Mouse (Mus musculus): Measurements from ENCODE around the gene Tube1. TPM values are rescaled to one million over a fixed set of nuclear protein-coding genes. Genes with fewer than 3 reads are reported as not detected.

The Tube1 gene
- total and polyA plus RNA-seq, 2 experiments, result 0.75 to 1.1 TPM

GRCm38 (mm10) chr10:39161406-39161805, 27.6 kb downstream of the Tube1 start:
- TF ChIP-seq POLR2A (IDR thresholded peaks at IDR 0.05; ENCODE audit: extremely low read depth, insufficient read depth, low read length), result no peak
- no peak for TF ChIP-seq CTCF (IDR thresholded peaks at IDR 0.05; ENCODE audit: low read depth, low read length)
- no peaks in the 10 kb centered on the region for H3K36me3 ChIP-seq (ENCODE audit: control insufficient read depth, insufficient read depth, low read length)
- no peak overlapping the region for H3K4me3 ChIP-seq (ENCODE audit: insufficient read depth, low read depth, low read length)
- DNase-seq (ENCODE audit: extremely low read depth, low read depth, low spot score), result no peak
- peaks cover 12% of the 10 kb centered on the region for H3K4me1 ChIP-seq (ENCODE audit: control insufficient read depth, insufficient read depth, low read length)
- no peak overlapping the region for H3K9ac ChIP-seq (ENCODE audit: low read depth, low read length)
- H3K79me2 ChIP-seq (ENCODE audit: control insufficient read depth, insufficient read depth, low read length), result no peaks in the 10 kb centered on the region
- WGBS, result 97% methylated on average over 1 of the region's 1 CpGs
- H3K27me3 ChIP-seq (ENCODE audit: control insufficient read depth, insufficient read depth, low read length), result no peaks in the 10 kb centered on the region
- no peak overlapping the region for H3K27ac ChIP-seq (replicated peaks; ENCODE audit: insufficient read depth, low read depth, low read length)

- 17% methylated on average over 18 of the region's 18 CpGs for WGBS
- Histone ChIP-seq H3K36me3 (ENCODE audit: control insufficient read depth, insufficient read depth, low read length) (no peaks in the 10 kb centered on the region), H3K27ac (replicated peaks; ENCODE audit: insufficient read depth, low read depth, low read length) (no peak overlapping the region), H3K79me2 (ENCODE audit: control insufficient read depth, insufficient read depth, low read length) (no peaks in the 10 kb centered on the region), H3K4me1 (ENCODE audit: control insufficient read depth, insufficient read depth, low read length) (peaks cover 17% of the 10 kb centered on the region), H3K4me3 (ENCODE audit: insufficient read depth, low read depth, low read length) (peak overlapping the region; percentile 17; the same call in 1 of the 2 replicates), H3K27me3 (ENCODE audit: control insufficient read depth, insufficient read depth, low read length) (no peaks in the 10 kb centered on the region), H3K9ac (ENCODE audit: low read depth, low read length) (no peak overlapping the region)
- peak; percentile 43 for DNase-seq (ENCODE audit: extremely low read depth, low read depth, low spot score)
- TF ChIP-seq POLR2A (IDR thresholded peaks at IDR 0.05; ENCODE audit: extremely low read depth, insufficient read depth, low read length) (no peak), CTCF (IDR thresholded peaks at IDR 0.05; ENCODE audit: low read depth, low read length) (no peak)
Observed at GRCm38 (mm10) chr10:39162666-39163484, 29.1 kb downstream of the Tube1 start.

DNA sequence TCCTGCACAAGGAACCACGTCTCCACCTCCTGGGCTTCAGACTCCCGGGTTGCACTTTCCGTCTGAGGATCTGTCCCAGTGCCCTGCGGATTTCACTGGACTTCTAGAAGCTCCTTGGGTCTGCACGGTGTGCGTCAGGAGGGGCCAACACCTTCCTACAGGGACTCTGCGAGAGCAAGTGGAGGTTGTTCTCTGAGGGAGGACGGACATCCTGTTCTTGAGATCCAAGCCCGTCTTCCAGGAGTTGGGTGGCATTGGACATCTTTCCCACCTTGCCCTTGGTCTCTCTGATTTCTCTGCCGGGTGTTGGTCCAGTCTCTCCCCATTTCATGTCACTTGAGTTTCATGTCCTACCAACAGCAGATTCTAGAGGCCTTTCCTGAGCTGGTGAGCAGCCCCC, 29.9 kb downstream of the Tube1 start, which contains the start of gene Ccn6:
Gene Ccn6, minus strand, starts transcription at position 101 of the 400 bp plus-strand sequence.
- Histone ChIP-seq H3K36me3 (ENCODE audit: control insufficient read depth, insufficient read depth, low read length) (no peaks in the 10 kb centered on the region), H3K4me1 (ENCODE audit: control insufficient read depth, insufficient read depth, low read length) (peaks cover 17% of the 10 kb centered on the region), H3K9ac (ENCODE audit: low read depth, low read length) (no peak within 1 kb of the TSS), H3K27ac (replicated peaks; ENCODE audit: insufficient read depth, low read depth, low read length) (no peak within 1 kb of the TSS), H3K27me3 (ENCODE audit: control insufficient read depth, insufficient read depth, low read length) (no peaks in the 10 kb centered on the region), H3K79me2 (ENCODE audit: control insufficient read depth, insufficient read depth, low read length) (no peaks in the 10 kb centered on the region), H3K4me3 (ENCODE audit: insufficient read depth, low read depth, low read length) (peak within 1 kb of the TSS; percentile 17; the same call in 1 of the 2 replicates)
- WGBS, result 88% methylated on average over 10 of the region's 10 CpGs
- DNase-seq (ENCODE audit: extremely low read depth, low read depth, low spot score), result no peak
- TF ChIP-seq CTCF (IDR thresholded peaks at IDR 0.05; ENCODE audit: low read depth, low read length) (no peak), POLR2A (IDR thresholded peaks at IDR 0.05; ENCODE audit: extremely low read depth, insufficient read depth, low read length) (no peak)

DNA sequence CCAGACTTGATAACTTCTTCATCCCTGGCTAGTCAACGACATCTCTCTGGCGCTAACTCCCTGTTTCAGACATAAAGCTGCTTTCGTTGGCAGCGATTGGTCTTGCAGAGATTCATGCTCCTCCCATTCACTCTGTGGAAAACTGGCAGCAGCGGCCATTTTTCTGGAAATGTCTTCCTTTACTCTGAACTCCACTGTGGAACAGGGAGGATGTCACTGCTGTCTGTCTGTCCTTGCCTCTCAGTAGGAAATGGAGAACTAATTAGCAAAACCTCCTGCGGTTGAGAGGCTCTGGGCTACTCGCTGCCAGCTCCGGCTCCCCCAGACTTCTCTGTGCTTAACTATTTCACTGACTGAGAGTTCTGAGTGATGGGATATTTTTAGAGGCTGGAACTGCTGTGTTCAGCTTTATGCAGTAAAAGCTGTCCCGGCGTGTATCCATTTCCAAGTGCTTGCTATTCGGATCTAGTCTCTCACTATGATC, 31.9 kb downstream of the Tube1 start:
- peak; percentile 63 for DNase-seq (ENCODE audit: extremely low read depth, low read depth, low spot score)
- H3K4me3 ChIP-seq (ENCODE audit: insufficient read depth, low read depth, low read length), result no peak overlapping the region; the same call in 1 of the 2 replicates
- TF ChIP-seq POLR2A (IDR thresholded peaks at IDR 0.05; ENCODE audit: extremely low read depth, insufficient read depth, low read length) (no peak), CTCF (IDR thresholded peaks at IDR 0.05; ENCODE audit: low read depth, low read length) (no peak)
- H3K79me2 ChIP-seq (ENCODE audit: control insufficient read depth, insufficient read depth, low read length), result no peaks in the 10 kb centered on the region
- 25% methylated on average over 11 of the region's 11 CpGs for WGBS
- no peaks in the 10 kb centered on the region for H3K27me3 ChIP-seq (ENCODE audit: control insufficient read depth, insufficient read depth, low read length)
- H3K9ac ChIP-seq (ENCODE audit: low read depth, low read length), result peak overlapping the region; percentile 24; the same call in 1 of the 2 replicates
- H3K27ac ChIP-seq (replicated peaks; ENCODE audit: insufficient read depth, low read depth, low read length), result peak overlapping the region; percentile 95
- H3K4me1 ChIP-seq (ENCODE audit: control insufficient read depth, insufficient read depth, low read length), result peaks cover 17% of the 10 kb centered on the region
- no peaks in the 10 kb centered on the region for H3K36me3 ChIP-seq (ENCODE audit: control insufficient read depth, insufficient read depth, low read length)

DNA sequence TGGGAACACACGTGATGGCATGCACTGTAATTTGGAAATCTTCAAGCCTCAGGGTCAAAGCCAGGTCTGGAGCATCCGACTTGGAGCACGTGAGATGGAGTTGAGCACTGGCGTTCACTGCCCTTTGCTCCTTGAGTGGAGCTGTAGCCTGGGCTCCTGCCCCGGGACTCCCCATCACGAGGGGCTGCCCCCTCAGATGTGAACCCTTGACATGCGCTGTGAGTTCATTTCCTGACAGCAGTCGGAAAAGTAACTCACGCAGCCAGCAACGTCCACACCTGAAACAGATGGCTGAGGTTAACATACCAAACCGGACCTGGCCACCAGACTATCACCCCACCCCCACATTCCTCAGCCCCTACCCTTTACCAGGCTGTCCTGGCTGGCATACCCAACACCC, 33.8 kb downstream of the Tube1 start:
- no peak for DNase-seq (ENCODE audit: extremely low read depth, low read depth, low spot score)
- H3K4me1 ChIP-seq (ENCODE audit: control insufficient read depth, insufficient read depth, low read length), result peaks cover 21% of the 10 kb centered on the region
- no peaks in the 10 kb centered on the region for H3K79me2 ChIP-seq (ENCODE audit: control insufficient read depth, insufficient read depth, low read length)
- 88% methylated on average over 11 of the region's 11 CpGs for WGBS
- TF ChIP-seq CTCF (IDR thresholded peaks at IDR 0.05; ENCODE audit: low read depth, low read length) (no peak), POLR2A (IDR thresholded peaks at IDR 0.05; ENCODE audit: extremely low read depth, insufficient read depth, low read length) (no peak)
- H3K9ac ChIP-seq (ENCODE audit: low read depth, low read length), result no peak overlapping the region
- H3K4me3 ChIP-seq (ENCODE audit: insufficient read depth, low read depth, low read length), result no peak overlapping the region
- H3K36me3 ChIP-seq (ENCODE audit: control insufficient read depth, insufficient read depth, low read length), result no peaks in the 10 kb centered on the region
- H3K27ac ChIP-seq (replicated peaks; ENCODE audit: insufficient read depth, low read depth, low read length), result no peak overlapping the region
- no peaks in the 10 kb centered on the region for H3K27me3 ChIP-seq (ENCODE audit: control insufficient read depth, insufficient read depth, low read length)

DNA sequence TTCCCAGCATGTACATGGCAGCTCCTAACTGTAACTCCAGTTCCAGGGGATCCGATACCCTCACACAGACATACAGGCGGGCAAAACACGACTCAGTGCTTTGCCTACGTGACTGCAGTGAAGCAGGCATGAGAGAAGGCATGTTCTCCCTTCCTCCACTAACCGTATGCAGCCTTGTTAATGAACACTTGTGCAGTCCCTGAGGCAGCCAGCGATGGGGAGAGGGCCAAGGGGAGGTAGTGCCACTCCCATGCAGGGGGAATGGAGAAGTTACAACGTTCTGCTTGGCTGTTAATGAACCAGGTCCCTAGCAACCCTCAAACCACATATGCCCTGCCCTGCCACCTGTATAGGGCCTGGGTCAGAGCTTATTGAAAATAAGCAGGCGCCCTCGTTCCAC, 35.9 kb downstream of the Tube1 start:
- WGBS, result 69% methylated on average over 9 of the region's 9 CpGs
- no peak for TF ChIP-seq POLR2A (IDR thresholded peaks at IDR 0.05; ENCODE audit: extremely low read depth, insufficient read depth, low read length)
- TF ChIP-seq CTCF (IDR thresholded peaks at IDR 0.05; ENCODE audit: low read depth, low read length), result no peak
- Histone ChIP-seq H3K27ac (replicated peaks; ENCODE audit: insufficient read depth, low read depth, low read length) (no peak overlapping the region), H3K9ac (ENCODE audit: low read depth, low read length) (no peak overlapping the region), H3K4me1 (ENCODE audit: control insufficient read depth, insufficient read depth, low read length) (peaks cover 29% of the 10 kb centered on the region), H3K4me3 (ENCODE audit: insufficient read depth, low read depth, low read length) (no peak overlapping the region), H3K27me3 (ENCODE audit: control insufficient read depth, insufficient read depth, low read length) (no peaks in the 10 kb centered on the region), H3K79me2 (ENCODE audit: control insufficient read depth, insufficient read depth, low read length) (no peaks in the 10 kb centered on the region), H3K36me3 (ENCODE audit: control insufficient read depth, insufficient read depth, low read length) (no peaks in the 10 kb centered on the region)
- no peak for DNase-seq (ENCODE audit: extremely low read depth, low read depth, low spot score)

All from liver, adult 2 months (tissue).